Mouse (Mus musculus) intestine, embryonic 15.5 days (tissue): ENCODE results near the gene Gm15557. TPM values are rescaled to one million over a fixed set of nuclear protein-coding genes. Genes with fewer than 3 reads are reported as not detected.
"Not testable (repeated sequence)": the region's sequence is repeated elsewhere in the genome, so short reads cannot be mapped to it uniquely, and the experiment has no call there.

Experiments used
- ATAC-seq: fragments of 200-750 bp; cut with Nextera tagmentation; 2 replicates; pipeline ENCODE4 v1.8.0; 2017; ENCODE audit warnings: moderate TSS enrichment, moderate library complexity
- H3K27ac ChIP-seq: fragments of 300-500 bp; sonication (generic); 2 replicates; pipeline ENCODE4 v1.5.1; 2015; ENCODE audit warnings: mild to moderate bottlenecking, inconsistent platforms
- H3K27me3 ChIP-seq: fragments of 300-500 bp; sonication (generic); replicated peaks from 2 replicates; pipeline ENCODE4 v1.6.1; 2015; ENCODE audit warnings: inconsistent platforms
- H3K36me3 ChIP-seq: fragments of 300-500 bp; sonication (generic); 2 replicates; pipeline ENCODE4 v1.6.1; 2015; ENCODE audit warnings: inconsistent platforms
- H3K4me1 ChIP-seq: fragments of 300-500 bp; sonication (generic); replicated peaks from 2 replicates; pipeline ENCODE4 v1.6.1; 2015; ENCODE audit warnings: inconsistent platforms
- H3K4me2 ChIP-seq: fragments of 300-500 bp; sonication (generic); replicated peaks from 2 replicates; pipeline ENCODE4 v1.6.1; 2015; ENCODE audit warnings: mild to moderate bottlenecking, inconsistent platforms
- H3K4me3 ChIP-seq: fragments of 300-500 bp; sonication (generic); replicated peaks from 2 replicates; pipeline ENCODE4 v1.5.1; 2015; ENCODE audit warnings: inconsistent platforms
- H3K9ac ChIP-seq: fragments of 300-500 bp; sonication (generic); 2 replicates; pipeline ENCODE4 v1.6.1; 2015; ENCODE audit warnings: inconsistent platforms
- H3K9me3 ChIP-seq: fragments of 300-500 bp; sonication (generic); 2 replicates; pipeline ENCODE4 v1.6.1; 2016; ENCODE audit warnings: inconsistent platforms
- WGBS: fragments of 180-500 bp; shearing (Covaris S2); methylation state at CpG from one replicate; pipeline ENCODE4 v1.1.7; 2015; 5-methylcytosine and 5-hydroxymethylcytosine counted together
- polyA plus RNA-seq: library from polyadenylated mRNA; unstranded; fragments of >200 nt; fragmentation: Nextera tagmentation; extraction: Ambion mirVana; gene quantifications from 2 replicates; pipeline ENCODE4 v1.2.1, GENCODE M21; 2015

The Gm15557 gene
- polyA plus RNA-seq: not detected in 2 replicates

- 90% methylated on average over 3 of the region's 3 CpGs for WGBS
- Histone ChIP-seq H3K4me3 (no peak within 1 kb of the TSS), H3K27ac (no peak within 1 kb of the TSS), H3K27me3 (no peaks in the 10 kb centered on the region), H3K9ac (no peak within 1 kb of the TSS), H3K36me3 (no peaks in the 10 kb centered on the region), H3K9me3 (no peaks in the 10 kb centered on the region), H3K4me1 (peaks cover 12% of the 10 kb centered on the region), H3K4me2 (no peak within 1 kb of the TSS)
- ATAC-seq: no peak
Observed at GRCm38 (mm10) chr2:155940681-155941080, at the start of gene Gm15557. TSS of gene Gm15557 (plus strand) at chr2:155940728.

DNA sequence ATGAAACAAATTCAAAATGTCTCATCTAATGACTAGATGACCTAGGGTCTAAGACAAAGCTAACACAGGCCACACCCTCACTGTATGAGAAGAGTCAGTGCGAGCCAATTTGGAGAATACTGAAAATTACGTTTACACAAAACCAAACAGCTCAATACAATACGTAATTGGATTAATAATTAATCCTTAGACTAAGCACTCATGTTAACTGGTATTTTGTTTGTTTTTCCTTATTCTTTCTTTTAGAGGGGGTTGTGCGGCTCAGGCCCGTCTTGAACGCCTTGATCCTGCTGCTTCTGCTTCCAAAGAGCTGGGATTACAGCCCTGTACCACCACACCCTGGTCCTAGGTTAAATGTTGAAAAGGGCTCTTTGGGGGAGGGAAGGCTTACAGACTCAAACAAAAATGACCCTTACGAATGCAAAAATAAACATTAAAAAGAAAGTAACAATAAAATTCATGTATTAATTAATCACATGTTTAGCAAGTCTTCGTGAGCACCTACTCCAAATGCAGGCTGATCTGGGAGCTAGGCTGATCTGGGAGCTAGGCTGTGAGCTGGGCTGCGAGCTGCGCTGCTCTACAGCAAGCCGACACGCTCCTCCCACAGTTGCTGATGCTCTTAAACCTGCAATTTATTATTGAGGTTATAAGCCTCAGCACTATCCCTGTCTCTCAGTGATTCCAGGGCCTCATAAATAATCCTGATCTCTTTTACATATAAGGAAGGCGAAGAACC is 46.1 kb upstream of the Gm15557 start:
- Histone ChIP-seq H3K27ac (no peak overlapping the region), H3K36me3 (no peaks in the 10 kb centered on the region; the same call in 1 of the 2 replicates), H3K9ac (no peak overlapping the region), H3K4me2 (no peak overlapping the region), H3K4me1 (0 out of 2 replicates have a peak, but pooled peaks cover 3% of the 10 kb centered on the region), H3K27me3 (no peaks in the 10 kb centered on the region), H3K9me3 (no peaks in the 10 kb centered on the region), H3K4me3 (no peak overlapping the region)
- WGBS: 75% methylated on average over 13 of the region's 13 CpGs
- peak; percentile 41; the same call in 1 of the 2 replicates for ATAC-seq

- 75% methylated on average over 16 of the region's 16 CpGs for WGBS
- H3K4me2 ChIP-seq: no peak overlapping the region
- H3K4me3 ChIP-seq: no peak overlapping the region
- ATAC-seq: no peak
- H3K36me3 ChIP-seq: peaks cover 2% of the 10 kb centered on the region; the same call in 1 of the 2 replicates
- H3K9me3 ChIP-seq: no peaks in the 10 kb centered on the region
- H3K27me3 ChIP-seq: no peaks in the 10 kb centered on the region
- H3K9ac ChIP-seq: no peak overlapping the region
- no peak overlapping the region for H3K27ac ChIP-seq
- 0 out of 2 replicates have a peak, but pooled peaks cover 3% of the 10 kb centered on the region for H3K4me1 ChIP-seq
Observed at GRCm38 (mm10) chr2:155895046-155895735, 45.3 kb upstream of the Gm15557 start.

DNA sequence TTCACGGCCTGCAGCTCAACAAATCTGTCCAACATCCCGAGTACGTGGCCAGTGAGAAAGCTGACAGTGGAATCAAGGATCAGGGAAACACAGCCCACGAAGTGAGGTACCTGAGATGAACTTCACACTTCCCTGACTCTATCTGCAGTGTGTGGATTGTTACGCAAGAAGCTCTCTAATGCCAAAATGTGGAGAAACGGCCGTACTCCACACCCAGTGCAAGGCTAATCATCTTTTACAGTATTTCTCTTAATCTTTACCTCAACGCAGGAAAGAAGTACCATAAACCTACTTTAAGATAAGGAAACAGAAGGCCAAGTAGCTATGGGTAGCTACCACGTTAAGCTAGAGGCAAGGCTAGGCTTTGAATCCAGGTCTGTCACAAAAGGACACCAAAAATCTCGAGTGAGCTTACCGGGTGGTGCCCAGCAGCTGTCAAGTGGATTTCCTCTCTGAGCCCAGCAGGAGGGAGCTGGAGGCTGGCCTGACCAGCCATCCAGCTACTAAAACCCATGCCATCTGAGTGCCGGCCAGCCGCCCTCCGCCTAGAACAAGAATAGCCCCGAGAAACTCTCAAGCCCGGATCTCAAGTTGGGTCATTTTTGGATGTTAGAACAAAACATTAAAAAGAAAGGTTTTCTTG is 37.4 kb upstream of the Gm15557 start:
- H3K9ac ChIP-seq: no peak overlapping the region
- peak; percentile 81 for ATAC-seq

DNA sequence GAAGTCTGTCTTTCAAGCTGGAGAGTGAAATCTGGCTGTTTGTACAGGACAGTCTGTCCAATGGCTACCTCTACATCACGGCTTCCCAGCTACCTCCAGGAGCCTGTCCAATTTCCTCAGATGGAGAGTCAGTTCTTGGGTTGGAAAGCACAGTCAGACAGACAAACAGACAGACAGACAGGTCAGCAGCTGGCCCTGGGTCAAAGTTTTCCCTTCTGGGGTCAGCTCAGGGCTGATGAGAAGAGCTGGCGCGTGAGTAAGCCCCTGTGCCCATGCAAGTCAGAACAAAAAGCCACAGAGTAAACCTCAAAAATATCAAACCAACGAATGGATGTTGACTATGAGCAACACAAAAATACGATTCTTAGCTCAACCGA is 36.9 kb upstream of the Gm15557 start:
- no peak overlapping the region for H3K4me3 ChIP-seq
- 93% methylated on average over 6 of the region's 6 CpGs for WGBS
- no peaks in the 10 kb centered on the region for H3K4me1 ChIP-seq
- no peak overlapping the region for H3K27ac ChIP-seq
- H3K27me3 ChIP-seq: no peaks in the 10 kb centered on the region
- no peak overlapping the region for H3K4me2 ChIP-seq
- no peaks in the 10 kb centered on the region for H3K9me3 ChIP-seq
- H3K36me3 ChIP-seq: peaks cover 9% of the 10 kb centered on the region; the same call in 1 of the 2 replicates
- H3K9ac ChIP-seq: no peak overlapping the region
- no peak for ATAC-seq

More for the DNA sequence above, 37.4 kb upstream of the Gm15557 start:
- no peak overlapping the region for H3K4me2 ChIP-seq
- no peaks in the 10 kb centered on the region for H3K27me3 ChIP-seq
- no peaks in the 10 kb centered on the region for H3K9me3 ChIP-seq
- WGBS: 76% methylated on average over 16 of the region's 16 CpGs
- no peaks in the 10 kb centered on the region for H3K4me1 ChIP-seq
- peaks cover 9% of the 10 kb centered on the region; the same call in 1 of the 2 replicates for H3K36me3 ChIP-seq
- no peak overlapping the region for H3K4me3 ChIP-seq
- no peak overlapping the region for H3K27ac ChIP-seq

DNA sequence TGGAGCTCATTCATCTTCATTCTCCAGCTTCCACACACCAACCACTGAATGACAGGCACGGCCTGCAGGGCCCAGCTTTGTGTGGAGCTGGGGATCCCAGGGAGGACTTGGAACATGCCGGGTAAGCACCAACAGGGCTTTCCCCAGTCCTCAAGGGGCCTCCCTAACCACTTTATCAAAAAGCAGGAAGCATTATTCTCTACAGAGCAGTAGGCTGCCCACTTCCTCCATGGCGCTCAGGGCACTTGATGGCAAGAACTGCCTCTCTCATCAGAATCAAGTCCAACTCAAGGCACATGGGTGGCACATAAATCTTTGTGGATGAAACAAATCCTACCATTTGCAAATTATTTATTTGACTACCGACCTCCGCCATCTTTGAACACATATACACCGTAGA is 25.8 kb upstream of the Gm15557 start:
- Histone ChIP-seq H3K4me2 (no peak overlapping the region), H3K9me3 (no peaks in the 10 kb centered on the region), H3K27me3 (no peaks in the 10 kb centered on the region), H3K9ac (no peak overlapping the region), H3K4me1 (no peaks in the 10 kb centered on the region), H3K4me3 (no peak overlapping the region), H3K27ac (no peak overlapping the region), H3K36me3 (peaks cover 21% of the 10 kb centered on the region)
- no peak for ATAC-seq
- 87% methylated on average over 6 of the region's 6 CpGs for whole genome bisulfite sequencing

- peaks cover 3% of the 10 kb centered on the region; the same call in 1 of the 2 replicates for H3K36me3 ChIP-seq
- ATAC-seq: no peak
- H3K4me1 ChIP-seq: no peaks in the 10 kb centered on the region
- no peak overlapping the region for H3K27ac ChIP-seq
- H3K9me3 ChIP-seq: no peaks in the 10 kb centered on the region
- H3K27me3 ChIP-seq: no peaks in the 10 kb centered on the region
- H3K4me2 ChIP-seq: no peak overlapping the region
- H3K4me3 ChIP-seq: no peak overlapping the region
- 94% methylated on average over 7 of the region's 7 CpGs for WGBS
- H3K9ac ChIP-seq: no peak overlapping the region
Observed at GRCm38 (mm10) chr2:155923143-155923542, 17.4 kb upstream of the Gm15557 start.

DNA sequence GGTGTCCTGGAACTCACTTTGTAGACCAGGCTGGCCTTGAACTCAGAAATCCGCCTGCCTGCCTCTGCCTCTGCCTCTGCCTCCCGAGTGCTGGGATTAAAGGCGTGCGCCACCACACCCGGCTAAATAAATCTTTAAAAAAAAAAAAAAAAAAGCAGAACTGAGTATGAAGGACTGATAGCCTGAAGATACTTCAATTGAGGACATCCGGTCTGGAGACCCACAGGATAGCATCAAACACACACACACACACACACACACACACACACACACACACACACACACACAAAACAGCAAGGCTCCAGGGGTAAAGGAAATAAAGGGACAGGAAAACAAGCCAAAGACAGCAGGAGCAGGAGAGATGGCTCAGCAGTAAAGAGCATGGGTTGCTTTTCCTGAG is 15.3 kb upstream of the Gm15557 start:
- H3K4me1 ChIP-seq, H3K36me3 ChIP-seq, H3K4me2 ChIP-seq, H3K27ac ChIP-seq, H3K9ac ChIP-seq, H3K4me3 ChIP-seq, H3K27me3 ChIP-seq, ATAC-seq, H3K9me3 ChIP-seq: not testable (repeated sequence)
- WGBS: 88% methylated on average over 6 of the region's 6 CpGs

- peak overlapping the region; percentile 54; the same call in 1 of the 2 replicates for H3K9ac ChIP-seq
Observed at GRCm38 (mm10) chr2:155928711-155929345, 11.7 kb upstream of the Gm15557 start.

GRCm38 (mm10) chr2:155929531-155930442 is 10.7 kb upstream of the Gm15557 start, which contains the start of gene Uqcc1:
TSS of gene Uqcc1 (minus strand) at chr2:155930310.
- Histone ChIP-seq H3K4me1 (peaks cover 6% of the 10 kb centered on the region), H3K9ac (peak within 1 kb of the TSS; percentile 54), H3K4me2 (peak within 1 kb of the TSS; percentile 71), H3K9me3 (no peaks in the 10 kb centered on the region), H3K27me3 (no peaks in the 10 kb centered on the region), H3K4me3 (peak within 1 kb of the TSS; percentile 62), H3K27ac (peak within 1 kb of the TSS; percentile 91), H3K36me3 (no peaks in the 10 kb centered on the region)
- under 1% methylated on average over 38 of the region's 38 CpGs for WGBS
- ATAC-seq: peak; percentile 98

More at GRCm38 (mm10) chr2:155928711-155929345, 11.7 kb upstream of the Gm15557 start:
- Histone ChIP-seq H3K4me3 (peak overlapping the region; percentile 62), H3K4me1 (peaks cover 6% of the 10 kb centered on the region), H3K9me3 (no peaks in the 10 kb centered on the region), H3K4me2 (peak overlapping the region; percentile 71), H3K27me3 (no peaks in the 10 kb centered on the region), H3K36me3 (0 out of 2 replicates have a peak, but pooled peaks cover 3% of the 10 kb centered on the region), H3K27ac (no peak overlapping the region)
- ATAC-seq: no peak
- 60% methylated on average over 7 of the region's 7 CpGs for WGBS

DNA sequence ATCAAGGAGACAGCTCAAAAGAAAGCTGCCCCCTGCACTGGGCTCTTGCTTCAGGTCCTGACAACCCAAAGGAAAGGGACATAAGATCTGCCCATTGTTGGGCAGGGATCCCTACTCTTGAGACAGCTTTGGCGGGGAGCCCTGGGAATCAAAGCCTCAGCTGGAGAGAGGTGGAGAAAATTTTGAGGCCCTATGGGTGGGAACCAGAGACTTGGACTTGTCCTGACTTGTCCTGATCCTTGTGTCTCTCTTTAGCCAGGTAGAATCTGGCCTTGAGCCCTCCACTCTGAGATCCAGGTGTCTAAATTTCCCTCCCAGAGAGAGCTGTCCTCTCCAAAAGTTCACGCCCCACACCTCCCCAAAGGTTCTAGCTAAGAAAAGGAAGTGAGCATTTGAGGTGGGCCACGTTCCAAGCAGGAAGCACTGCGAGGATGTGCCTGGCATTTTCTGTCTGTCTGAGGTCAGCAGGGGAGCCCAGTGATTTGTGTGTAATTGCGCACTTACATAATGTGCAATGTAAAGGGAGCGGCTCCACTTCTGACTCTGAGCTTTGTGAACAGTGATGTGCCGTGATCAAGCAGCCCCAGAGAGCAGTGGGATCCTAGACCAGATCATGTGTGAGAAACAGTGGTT is 515 bp upstream of the Gm15557 start:
- no peak for ATAC-seq
- H3K9me3 ChIP-seq: no peaks in the 10 kb centered on the region
- H3K4me3 ChIP-seq: no peak overlapping the region
- 67% methylated on average over 7 of the region's 7 CpGs for WGBS
- no peak overlapping the region for H3K27ac ChIP-seq
- H3K27me3 ChIP-seq: no peaks in the 10 kb centered on the region
- peaks cover 12% of the 10 kb centered on the region for H3K4me1 ChIP-seq
- no peak overlapping the region for H3K9ac ChIP-seq
- no peaks in the 10 kb centered on the region for H3K36me3 ChIP-seq
- no peak overlapping the region for H3K4me2 ChIP-seq
